Mouse (Mus musculus): ENCODE measurements around the gene Olfr70.
A peak's percentile ranks its signal among the peaks of the same experiment; 100 is the strongest.

Gene Olfr70

GRCm38 (mm10) chr4:43709869-43710268 lies 9.3 kb upstream of the Olfr70 start, which contains the start of gene Olfr71:
Gene Olfr71 (minus strand): TSS chr4:43710255.
- DNase-seq (ENCODE audit: low spot score) = no peak

- DNase-seq (ENCODE audit: low spot score) = no peak
These were observed 5.4 kb upstream of the Olfr70 start for GRCm38 (mm10) chr4:43705991-43706390.

- DNase-seq (ENCODE audit: low spot score) = no peak
These were observed 3.2 kb upstream of the Olfr70 start for GRCm38 (mm10) chr4:43703851-43704250.

- no peak for DNase-seq (ENCODE audit: low spot score)
These were observed 2.8 kb upstream of the Olfr70 start for GRCm38 (mm10) chr4:43703439-43703838.

- DNase-seq (ENCODE audit: low spot score) = no peak
These were observed 4.0 kb downstream of the Olfr70 start for GRCm38 (mm10) chr4:43696561-43696960.

- DNase-seq (ENCODE audit: low spot score) = no peak
These were observed 5.3 kb downstream of the Olfr70 start for GRCm38 (mm10) chr4:43695249-43695671.

GRCm38 (mm10) chr4:43694439-43695248 lies 6.0 kb downstream of the Olfr70 start:
- DNase-seq (ENCODE audit: low spot score) = no peak

- no peak for DNase-seq (ENCODE audit: low spot score)
These were observed 6.8 kb downstream of the Olfr70 start for GRCm38 (mm10) chr4:43693806-43694241.

- DNase-seq (ENCODE audit: low spot score) = no peak
These were observed 9.6 kb downstream of the Olfr70 start for GRCm38 (mm10) chr4:43691026-43691425.

- DNase-seq (ENCODE audit: low spot score) = no peak
These were observed 10.6 kb downstream of the Olfr70 start for GRCm38 (mm10) chr4:43690021-43690420.

- DNase-seq (ENCODE audit: low spot score) = no peak
These were observed 21.1 kb downstream of the Olfr70 start for GRCm38 (mm10) chr4:43679416-43680043.

- no peak for DNase-seq (ENCODE audit: low spot score)
These were observed 22.1 kb downstream of the Olfr70 start for GRCm38 (mm10) chr4:43678541-43678940.

GRCm38 (mm10) chr4:43675608-43676007 lies 25.0 kb downstream of the Olfr70 start:
- no peak for DNase-seq (ENCODE audit: low spot score)

- no peak for DNase-seq (ENCODE audit: low spot score)
These were observed 25.6 kb downstream of the Olfr70 start for GRCm38 (mm10) chr4:43674974-43675373.

- no peak for DNase-seq (ENCODE audit: low spot score)
These were observed 26.9 kb downstream of the Olfr70 start for GRCm38 (mm10) chr4:43673703-43674102.

GRCm38 (mm10) chr4:43672070-43672469 lies 28.5 kb downstream of the Olfr70 start:
- DNase-seq (ENCODE audit: low spot score) = peak; percentile 98

GRCm38 (mm10) chr4:43669428-43669794 lies 31.2 kb downstream of the Olfr70 start:
- peak; percentile 74 for DNase-seq (ENCODE audit: low spot score)

- DNase-seq (ENCODE audit: low spot score) = peak; percentile 94
These were observed 31.7 kb downstream of the Olfr70 start, which contains the start of the genes Tmem8b and Fam221b for GRCm38 (mm10) chr4:43668782-43669427. Gene Tmem8b (plus strand): TSS chr4:43668971. Gene Fam221b (minus strand): TSS chr4:43669145.

- DNase-seq (ENCODE audit: low spot score) = peak; percentile 63
These were observed 34.2 kb downstream of the Olfr70 start for GRCm38 (mm10) chr4:43666412-43666811.

GRCm38 (mm10) chr4:43657146-43657545 lies 43.5 kb downstream of the Olfr70 start:
- DNase-seq (ENCODE audit: low spot score) = no peak

- DNase-seq (ENCODE audit: low spot score) = peak; percentile 97
These were observed 44.1 kb downstream of the Olfr70 start, which contains the start of gene Hint2 for GRCm38 (mm10) chr4:43656339-43657109. Gene Hint2 (minus strand): TSS chr4:43656466.
